Mouse (Mus musculus): ENCODE measurements around the gene Arhgef39.

Arhgef39 gene

GRCm38 (mm10) chr4:43499407-43500333 is at the start of gene Arhgef39:
Gene Arhgef39 (minus strand): TSS chr4:43499695.
- peak in 1 of 2 experiments; percentile 34 for DNase-seq (ENCODE audit: low spot score in 2 of 2)

GRCm38 (mm10) chr4:43549055-43549454 is 49.6 kb upstream of the Arhgef39 start:
- DNase-seq (ENCODE audit: low spot score in 2 of 2), result no peak

- no peak for DNase-seq (ENCODE audit: low spot score in 2 of 2)
Observed at GRCm38 (mm10) chr4:43547160-43547559, 47.7 kb upstream of the Arhgef39 start.

- DNase-seq (ENCODE audit: low spot score in 2 of 2), result no peak
Observed at GRCm38 (mm10) chr4:43546375-43547047, 47.0 kb upstream of the Arhgef39 start.

- no peak for DNase-seq (ENCODE audit: low spot score in 2 of 2)
Observed at GRCm38 (mm10) chr4:43542044-43542443, 42.5 kb upstream of the Arhgef39 start.

GRCm38 (mm10) chr4:43536031-43536430 is 36.5 kb upstream of the Arhgef39 start:
- no peak for DNase-seq (ENCODE audit: low spot score in 2 of 2)

- DNase-seq (ENCODE audit: low spot score in 2 of 2), result no peak
Observed at GRCm38 (mm10) chr4:43535628-43536027, 36.1 kb upstream of the Arhgef39 start.

- no peak for DNase-seq (ENCODE audit: low spot score in 2 of 2)
Observed at GRCm38 (mm10) chr4:43533270-43533669, 33.8 kb upstream of the Arhgef39 start.

- DNase-seq (ENCODE audit: low spot score in 2 of 2), result peak; percentile 61 to 78
Observed at GRCm38 (mm10) chr4:43530581-43530980, 31.1 kb upstream of the Arhgef39 start.

- DNase-seq (ENCODE audit: low spot score in 2 of 2), result no peak
Observed at GRCm38 (mm10) chr4:43530081-43530501, 30.6 kb upstream of the Arhgef39 start.

GRCm38 (mm10) chr4:43528487-43528886 is 29.0 kb upstream of the Arhgef39 start:
- peak in 1 of 2 experiments; percentile 20 for DNase-seq (ENCODE audit: low spot score in 2 of 2)

- peak; percentile 32 to 45 for DNase-seq (ENCODE audit: low spot score in 2 of 2)
Observed at GRCm38 (mm10) chr4:43527880-43528279, 28.4 kb upstream of the Arhgef39 start.

- peak; percentile 82 to 90 for DNase-seq (ENCODE audit: low spot score in 2 of 2)
Observed at GRCm38 (mm10) chr4:43519956-43520355, 20.5 kb upstream of the Arhgef39 start.

- DNase-seq (ENCODE audit: low spot score in 2 of 2), result no peak
Observed at GRCm38 (mm10) chr4:43519551-43519950, 20.1 kb upstream of the Arhgef39 start.

GRCm38 (mm10) chr4:43515764-43516708 is 16.5 kb upstream of the Arhgef39 start:
- DNase-seq (ENCODE audit: low spot score in 2 of 2), result no peak

GRCm38 (mm10) chr4:43513791-43514190 is 14.3 kb upstream of the Arhgef39 start:
- DNase-seq (ENCODE audit: low spot score in 2 of 2), result no peak

- no peak for DNase-seq (ENCODE audit: low spot score in 2 of 2)
Observed at GRCm38 (mm10) chr4:43513300-43513699, 13.8 kb upstream of the Arhgef39 start.

- DNase-seq (ENCODE audit: low spot score in 2 of 2), result no peak
Observed at GRCm38 (mm10) chr4:43512653-43513052, 13.2 kb upstream of the Arhgef39 start.

GRCm38 (mm10) chr4:43511675-43512454 is 12.4 kb upstream of the Arhgef39 start:
- DNase-seq (ENCODE audit: low spot score in 2 of 2), result no peak

GRCm38 (mm10) chr4:43509109-43509508 is 9.6 kb upstream of the Arhgef39 start:
- DNase-seq (ENCODE audit: low spot score in 2 of 2), result no peak

GRCm38 (mm10) chr4:43508666-43508997 is 9.1 kb upstream of the Arhgef39 start:
- peak; percentile 63 to 65 for DNase-seq (ENCODE audit: low spot score in 2 of 2)
